Mouse (Mus musculus): ENCODE data around the gene Kalrn.

Kalrn gene

GRCm38 (mm10) chr16:34549470-34549999, 23.8 kb downstream of the Kalrn start:
- no peak for DNase-seq

GRCm38 (mm10) chr16:34546805-34547509, 26.4 kb downstream of the Kalrn start:
- peak; percentile 26 for DNase-seq

- no peak for DNase-seq
These were observed 29.6 kb downstream of the Kalrn start for GRCm38 (mm10) chr16:34543754-34544153.

GRCm38 (mm10) chr16:34542341-34542740, 31.0 kb downstream of the Kalrn start:
- no peak for DNase-seq

GRCm38 (mm10) chr16:34538679-34539185, 34.6 kb downstream of the Kalrn start:
- DNase-seq: no peak

GRCm38 (mm10) chr16:34536300-34536699, 37.0 kb downstream of the Kalrn start:
- no peak for DNase-seq

GRCm38 (mm10) chr16:34535135-34535534, 38.2 kb downstream of the Kalrn start:
- no peak for DNase-seq

GRCm38 (mm10) chr16:34531506-34531905, 41.8 kb downstream of the Kalrn start:
- DNase-seq: peak; percentile 58

- no peak for DNase-seq
These were observed 43.3 kb downstream of the Kalrn start for GRCm38 (mm10) chr16:34530029-34530428.

- no peak for DNase-seq
These were observed 44.9 kb downstream of the Kalrn start for GRCm38 (mm10) chr16:34528234-34528983.

GRCm38 (mm10) chr16:34526378-34526777, 47.0 kb downstream of the Kalrn start:
- DNase-seq: no peak

- peak; percentile 77 for DNase-seq
These were observed 47.5 kb downstream of the Kalrn start for GRCm38 (mm10) chr16:34525866-34526265.

GRCm38 (mm10) chr16:34525205-34525604, 48.1 kb downstream of the Kalrn start:
- DNase-seq: peak; percentile 42

GRCm38 (mm10) chr16:34521061-34521460, 52.3 kb downstream of the Kalrn start:
- no peak for DNase-seq

GRCm38 (mm10) chr16:34516891-34517398, 56.4 kb downstream of the Kalrn start:
- DNase-seq: peak; percentile 53

GRCm38 (mm10) chr16:34515485-34515884, 57.8 kb downstream of the Kalrn start:
- DNase-seq: no peak

GRCm38 (mm10) chr16:34513956-34514593, 59.3 kb downstream of the Kalrn start:
- peak; percentile 90 for DNase-seq

- no peak for DNase-seq
These were observed 61.0 kb downstream of the Kalrn start for GRCm38 (mm10) chr16:34512326-34512725.

- no peak for DNase-seq
These were observed 65.2 kb downstream of the Kalrn start for GRCm38 (mm10) chr16:34508125-34508524.

- DNase-seq: no peak
These were observed 67.3 kb downstream of the Kalrn start for GRCm38 (mm10) chr16:34506048-34506447.

GRCm38 (mm10) chr16:34504250-34504649, 69.1 kb downstream of the Kalrn start:
- DNase-seq: peak; percentile 82

GRCm38 (mm10) chr16:34502110-34502509, 71.2 kb downstream of the Kalrn start:
- no peak for DNase-seq

- no peak for DNase-seq
These were observed 78.6 kb downstream of the Kalrn start for GRCm38 (mm10) chr16:34494741-34495140.
